8 mouse cellular contexts compared by ENCODE assay signal in genomic region chr5:107288427-107289233, GRCm38 (mm10). TPM values are rescaled to one million over a fixed set of nuclear protein-coding genes. Genes with fewer than 3 reads are reported as not detected.
DNase-seq lines count a peak whose midpoint lies in the region; ATAC-seq and TF ChIP-seq lines count a peak whose summit lies in the region.

No protein-coding gene starts in this region.

- H3K36me3 ChIP-seq in lung, embryonic 14.5 days (ENCODE audit: insufficient read depth), result no peaks in the 10 kb centered on the region
- H3K36me3 ChIP-seq in forebrain, embryonic 10.5 days (replicated peaks), result no peaks in the 10 kb centered on the region
- H3K36me3 ChIP-seq in hindbrain, postnatal 0 days (ENCODE audit: insufficient read depth, low read length), result no peaks in the 10 kb centered on the region
- no peaks in the 10 kb centered on the region for H3K36me3 ChIP-seq in lung, embryonic 16.5 days (ENCODE audit: control insufficient read depth, insufficient read depth, low read length)

- no peaks in the 10 kb centered on the region for H3K9me3 ChIP-seq in lung, embryonic 14.5 days (ENCODE audit: low read depth, low read length)
- H3K9me3 ChIP-seq in forebrain, embryonic 10.5 days, result no peaks in the 10 kb centered on the region
- H3K9me3 ChIP-seq in hindbrain, postnatal 0 days (ENCODE audit: low read length), result no peaks in the 10 kb centered on the region
- no peaks in the 10 kb centered on the region for H3K9me3 ChIP-seq in lung, embryonic 16.5 days (ENCODE audit: control insufficient read depth, low read length)

- H3K4me1 ChIP-seq in lung, embryonic 14.5 days (ENCODE audit: insufficient read depth), result no peaks in the 10 kb centered on the region
- H3K4me1 ChIP-seq in forebrain, embryonic 10.5 days, result peaks cover 24% of the 10 kb centered on the region
- no peaks in the 10 kb centered on the region; the same call in 1 of the 2 replicates for H3K4me1 ChIP-seq in hindbrain, postnatal 0 days (ENCODE audit: insufficient read depth, low read length)
- peaks cover 14% of the 10 kb centered on the region for H3K4me1 ChIP-seq in lung, embryonic 16.5 days (replicated peaks; ENCODE audit: control insufficient read depth, insufficient read depth, low read length)
- H3K4me1 ChIP-seq in olfactory bulb, adult 2 months (ENCODE audit: control insufficient read depth, insufficient read depth, low read length), result peaks cover 7% of the 10 kb centered on the region

- peak; percentile 60 for DNase-seq in lung, embryonic 14.5 days
- no peak for DNase-seq in lung, postnatal 4 days
- DNase-seq in adrenal gland, postnatal 36 days, result peak; percentile 62 to 65
- peak; percentile 37 for DNase-seq in forebrain, embryonic 10.5 days (ENCODE audit: extremely low spot score, low spot score)
- peak; percentile 26 for DNase-seq in hindbrain, postnatal 0 days (ENCODE audit: low spot score)
- DNase-seq in thymus, postnatal 36 days, result peak; percentile 77 to 86

- WGBS in lung, embryonic 14.5 days, result under 1% methylated on average over 62 of the region's 62 CpGs
- WGBS in forebrain, embryonic 10.5 days, result under 1% methylated on average over 61 of the region's 62 CpGs
- under 1% methylated on average over 60 of the region's 62 CpGs for WGBS in hindbrain, postnatal 0 days
- under 1% methylated on average over 62 of the region's 62 CpGs for WGBS in lung, embryonic 16.5 days
- WGBS in olfactory bulb, adult 2 months, result 4% methylated on average over 62 of the region's 62 CpGs

- peak overlapping the region; percentile 86 for H3K4me3 ChIP-seq in lung, embryonic 14.5 days (ENCODE audit: low read depth, low read length)
- peak overlapping the region; percentile 71 for H3K4me3 ChIP-seq in forebrain, embryonic 10.5 days
- H3K4me3 ChIP-seq in hindbrain, postnatal 0 days (ENCODE audit: low read length), result peak overlapping the region; percentile 84
- peak overlapping the region; percentile 94 for H3K4me3 ChIP-seq in lung, embryonic 16.5 days (ENCODE audit: low read length)
- H3K4me3 ChIP-seq in olfactory bulb, adult 2 months (ENCODE audit: insufficient read depth, low read depth, low read length), result peak overlapping the region; percentile 53

- peak overlapping the region; percentile 76 for H3K4me2 ChIP-seq in lung, embryonic 14.5 days
- H3K4me2 ChIP-seq in hindbrain, postnatal 0 days (ENCODE audit: low read depth, low read length), result peak overlapping the region; percentile 98
- peak overlapping the region; percentile 87 for H3K4me2 ChIP-seq in lung, embryonic 16.5 days (ENCODE audit: low read depth, low read length)

- H3K9ac ChIP-seq in lung, embryonic 14.5 days, result peak overlapping the region; percentile 82
- H3K9ac ChIP-seq in hindbrain, postnatal 0 days (replicated peaks; ENCODE audit: low read length), result peak overlapping the region; percentile 68
- H3K9ac ChIP-seq in lung, embryonic 16.5 days (ENCODE audit: low read length), result peak overlapping the region; percentile 93

- ATAC-seq in lung, embryonic 14.5 days (ENCODE audit: insufficient read depth), result 0 out of 2 replicates have a peak, but pooled peaks have one; percentile 6
- ATAC-seq in hindbrain, postnatal 0 days, result peak; percentile 50
- no peak; the same call in none of the 2 replicates for ATAC-seq in lung, embryonic 16.5 days (ENCODE audit: low read depth)

- H3K27ac ChIP-seq in lung, embryonic 14.5 days (ENCODE audit: low read depth), result peak overlapping the region; percentile 93
- H3K27ac ChIP-seq in forebrain, embryonic 10.5 days, result peak overlapping the region; percentile 89
- H3K27ac ChIP-seq in hindbrain, postnatal 0 days, result peak overlapping the region; percentile 65; the same call in 1 of the 2 replicates
- peak overlapping the region; percentile 96 for H3K27ac ChIP-seq in lung, embryonic 16.5 days (ENCODE audit: low read length)
- no peak overlapping the region for H3K27ac ChIP-seq in olfactory bulb, adult 2 months (ENCODE audit: insufficient read depth, low read depth, low read length)

- TF ChIP-seq POLR2A in olfactory bulb, adult 2 months (IDR thresholded peaks at IDR 0.05; ENCODE audit: insufficient read depth, low read depth, low read length), result no peak

- TF ChIP-seq CTCF in lung, embryonic 14.5 days (IDR thresholded peaks at IDR 0.05; ENCODE audit: low read depth), result no peak
- no peak for TF ChIP-seq CTCF in hindbrain, postnatal 0 days (IDR thresholded peaks at IDR 0.05; ENCODE audit: low read depth)
- TF ChIP-seq CTCF in olfactory bulb, adult 2 months (IDR thresholded peaks at IDR 0.05; ENCODE audit: insufficient read depth, low read depth, low read length), result no peak

- no peaks in the 10 kb centered on the region for H3K27me3 ChIP-seq in lung, embryonic 14.5 days (ENCODE audit: insufficient read depth, low read length)
- peaks cover 74% of the 10 kb centered on the region for H3K27me3 ChIP-seq in forebrain, embryonic 10.5 days (ENCODE audit: poor library complexity, severe bottlenecking)
- no peaks in the 10 kb centered on the region; the same call in 1 of the 2 replicates for H3K27me3 ChIP-seq in hindbrain, postnatal 0 days (ENCODE audit: insufficient read depth, low read length)
- H3K27me3 ChIP-seq in lung, embryonic 16.5 days (ENCODE audit: control insufficient read depth, insufficient read depth, low read depth, low read length), result no peaks in the 10 kb centered on the region; the same call in 1 of the 2 replicates

RNA-seq across cellular contexts. Expression of gene Tgfbr3, which starts 0.8 kb away (rescaled TPM):
- 23.8 and 23.9 TPM in 2 replicates for polyA plus RNA-seq in lung, embryonic 14.5 days (2014; fragmentation: Nextera tagmentation; extraction: Ambion mirVana)
- total RNA-seq in adrenal gland, postnatal 36 days (2021), result 100 to 1,000 TPM; 233 to 271 TPM
- polyA plus RNA-seq in forebrain, embryonic 10.5 days (2016; fragmentation: Nextera tagmentation; extraction: Ambion mirVana), result 5.7 and 5.8 TPM in 2 replicates
- 21.7 and 21.8 TPM in 2 replicates for total RNA-seq in hindbrain, postnatal 0 days (2014; rRNA removed)
- 4.6 and 4.8 TPM in 2 replicates for polyA plus RNA-seq in hindbrain, postnatal 0 days (2015; fragmentation: Nextera tagmentation; extraction: Ambion mirVana)
- 29.1 and 31.5 TPM in 2 replicates for polyA plus RNA-seq in lung, embryonic 16.5 days (2015; fragmentation: Nextera tagmentation; extraction: Ambion mirVana)
- not detected in 2 replicates for polyA plus RNA-seq in olfactory bulb, adult 2 months (2012; ENCODE audit: insufficient read depth, insufficient read length, low replicate concordance, missing spikeins)

RNA-seq across cellular contexts. Expression of gene Brdt, which starts 42.3 kb away (rescaled TPM):
- 1.4 and 1.5 TPM in 2 replicates for polyA plus RNA-seq in lung, embryonic 14.5 days (2014; fragmentation: Nextera tagmentation; extraction: Ambion mirVana)
- total RNA-seq in adrenal gland, postnatal 36 days (2021), result 1 to 10 TPM; 2.3 to 2.4 TPM
- polyA plus RNA-seq in forebrain, embryonic 10.5 days (2016; fragmentation: Nextera tagmentation; extraction: Ambion mirVana), result 0.77 TPM in 2 replicates
- total RNA-seq in hindbrain, postnatal 0 days (2014; rRNA removed), result 4.8 and 5.1 TPM in 2 replicates
- 3.8 and 4.7 TPM in 2 replicates for polyA plus RNA-seq in hindbrain, postnatal 0 days (2015; fragmentation: Nextera tagmentation; extraction: Ambion mirVana)
- polyA plus RNA-seq in lung, embryonic 16.5 days (2015; fragmentation: Nextera tagmentation; extraction: Ambion mirVana), result 1.9 and 2.0 TPM in 2 replicates
- not detected in 2 replicates for polyA plus RNA-seq in olfactory bulb, adult 2 months (2012; ENCODE audit: insufficient read depth, insufficient read length, low replicate concordance, missing spikeins)

Comparison
In these comparisons a context has a peak if more than half of its experiments do, and no peak if none do; other contexts are left out.
1. DNase-seq: peak in lung, embryonic 14.5 days (single experiment), adrenal gland, postnatal 36 days (2 of 2), forebrain, embryonic 10.5 days (single experiment), hindbrain, postnatal 0 days (single experiment) and thymus, postnatal 36 days (2 of 2); none in lung, postnatal 4 days (0 of 2).
2. Peak in every context shown above with its lines, with median percentiles within 50 percentile points of each other: H3K4me2 ChIP-seq, H3K4me3 ChIP-seq and H3K9ac ChIP-seq.